Mouse (Mus musculus): ENCODE measurements around the gene AU022252.

GRCm38 (mm10) chr4:119167068-119167467 is 65.4 kb downstream of the AU022252 start:
- TF ChIP-seq CTCF (IDR thresholded peaks at IDR 0.05; ENCODE audit: borderline replicate concordance, extremely low read depth, insufficient read depth, insufficient read length) (no peak), POLR2A (IDR thresholded peaks at IDR 0.05; ENCODE audit: borderline replicate concordance, extremely low read depth, insufficient read depth, insufficient read length, poor library complexity, severe bottlenecking) (no peak)

Data from brain, embryonic 14.5 days (tissue).